Mouse (Mus musculus) layer of hippocampus, postnatal 14 days (tissue): ENCODE results near the gene Zfp988. TPM values are rescaled to one million over a fixed set of nuclear protein-coding genes. Genes with fewer than 3 reads are reported as not detected.
"Not testable (repeated sequence)": the region's sequence is repeated elsewhere in the genome, so short reads cannot be mapped to it uniquely, and the experiment has no call there.

Experiments used
- DNase-seq, 2 experiments: peaks; one replicate each; pipeline ENCODE4 v3.0.0; 2021 to 2022; ENCODE audit warnings: low spot score in 2 of 2, mixed read lengths in 1 of 2
- long read RNA-seq, 2 experiments: library from polyadenylated mRNA; stranded (forward); transcript quantifications; one replicate each; pipeline ENCODE4 v2.0.0; 2021
- total RNA-seq, 2 experiments: library from RNA; stranded (reverse); gene quantifications; 2 replicates each; pipeline ENCODE4 v1.2.3; 2021

The Zfp988 gene
- under 1 TPM in 1 of 2 experiments, not detected in 1; 0.31 TPM for total RNA-seq
- long read RNA-seq, experiment 1: 0 reads
- long read RNA-seq, experiment 2: 0 reads

DNA sequence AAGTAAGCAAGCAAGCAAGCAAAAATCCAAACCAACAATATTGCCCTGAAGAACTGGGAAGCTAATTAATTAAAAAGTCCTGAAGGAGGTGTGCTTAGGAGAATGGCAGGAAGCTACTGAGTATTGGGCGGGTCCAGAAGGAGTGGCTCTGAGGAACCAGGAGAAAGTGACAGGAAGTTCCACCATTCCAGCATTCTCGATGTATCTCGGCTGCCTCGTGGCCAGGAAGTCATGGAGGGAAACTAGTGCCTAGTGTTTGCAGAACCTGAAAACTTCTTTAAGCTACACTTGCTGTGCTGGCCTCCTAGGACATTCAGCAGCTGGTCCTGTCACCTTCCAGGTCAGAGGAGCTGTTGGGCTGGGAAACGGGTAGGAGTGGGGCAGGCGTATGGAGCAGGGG lies at the start of gene Zfp988:
Zfp988 (plus strand) TSS at position 239 of the 400 bp plus-strand sequence.
- DNase-seq: not testable (repeated sequence)

DNA sequence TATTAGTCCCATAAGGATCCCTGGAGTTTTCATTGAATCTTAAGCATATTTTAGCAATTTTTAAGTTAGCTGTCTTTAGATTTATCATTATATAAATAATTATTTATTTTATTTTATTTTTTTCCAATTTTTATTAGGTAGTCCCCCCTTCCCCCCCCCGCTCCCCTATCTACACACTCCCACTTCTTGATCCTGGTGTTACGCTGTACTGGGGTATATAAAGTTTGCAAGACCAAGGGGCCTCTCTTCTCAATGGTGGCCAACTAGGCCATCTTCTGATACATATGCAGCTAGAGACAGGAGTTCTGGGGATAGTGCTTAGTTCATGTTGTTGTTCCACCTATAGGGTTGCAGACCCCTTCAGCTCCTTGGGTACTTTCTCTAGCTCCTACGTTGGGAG lies 42.8 kb upstream of the Zfp988 start:
- DNase-seq: not testable (repeated sequence)

DNA sequence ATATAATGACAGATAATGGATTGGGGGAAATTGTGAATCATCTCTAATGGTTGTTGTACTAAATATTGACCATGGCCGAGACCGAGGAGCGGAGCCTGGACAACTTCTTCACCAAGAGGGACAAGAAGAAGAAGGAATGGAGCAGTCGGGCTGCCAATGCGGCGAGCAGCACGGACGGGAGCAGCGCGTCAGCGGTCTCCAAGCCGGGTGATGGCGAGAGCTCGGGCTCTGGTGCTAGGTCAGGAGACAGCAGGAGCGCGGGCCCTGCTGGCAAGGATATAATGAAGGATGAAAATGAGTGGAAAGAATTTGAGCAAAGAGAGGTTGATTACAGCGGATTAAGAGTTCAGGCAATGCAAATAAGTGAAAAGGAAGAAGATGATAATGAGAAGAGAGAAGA lies 38.2 kb upstream of the Zfp988 start:
- DNase-seq: not testable (repeated sequence)

DNA sequence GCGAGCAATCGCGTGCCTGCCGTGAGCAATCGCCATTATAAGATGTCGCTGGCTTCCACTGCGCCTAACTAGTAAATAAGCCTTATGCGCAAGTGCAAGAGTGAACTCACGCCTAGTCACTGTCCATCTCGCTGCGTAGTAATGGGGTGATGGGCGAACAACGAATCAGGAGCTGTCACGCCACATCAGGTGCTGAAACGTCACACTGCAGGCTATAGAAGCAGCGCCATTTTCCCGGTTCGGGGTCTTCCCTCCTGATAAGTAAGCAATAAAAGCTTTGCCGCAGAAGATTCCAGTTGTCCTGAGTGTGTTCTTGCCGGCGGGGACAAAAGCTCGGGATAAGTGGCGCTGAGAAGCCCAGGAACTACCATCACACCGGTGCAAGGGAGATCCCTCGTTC lies 36.7 kb upstream of the Zfp988 start:
- not testable (repeated sequence) for DNase-seq

DNA sequence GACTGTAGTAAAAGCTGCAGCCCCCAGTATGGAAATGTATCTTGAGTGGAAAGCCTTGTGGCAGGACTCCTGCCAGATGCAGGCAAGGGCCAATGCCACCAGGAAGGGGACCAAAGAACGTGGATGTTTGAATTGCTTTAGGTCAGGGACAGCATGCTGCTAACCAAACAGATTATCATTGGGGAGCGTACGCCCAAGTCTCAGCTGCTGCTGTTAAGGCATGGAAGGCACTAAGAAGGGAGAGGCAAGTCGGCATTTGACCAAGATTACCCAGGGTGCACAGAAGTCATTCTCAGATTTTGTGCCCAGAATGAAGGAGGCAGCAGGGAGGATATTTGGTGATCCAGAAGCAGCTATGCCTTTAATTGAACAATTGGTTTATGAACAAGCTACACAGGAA lies 35.4 kb upstream of the Zfp988 start:
- DNase-seq: not testable (repeated sequence)

DNA sequence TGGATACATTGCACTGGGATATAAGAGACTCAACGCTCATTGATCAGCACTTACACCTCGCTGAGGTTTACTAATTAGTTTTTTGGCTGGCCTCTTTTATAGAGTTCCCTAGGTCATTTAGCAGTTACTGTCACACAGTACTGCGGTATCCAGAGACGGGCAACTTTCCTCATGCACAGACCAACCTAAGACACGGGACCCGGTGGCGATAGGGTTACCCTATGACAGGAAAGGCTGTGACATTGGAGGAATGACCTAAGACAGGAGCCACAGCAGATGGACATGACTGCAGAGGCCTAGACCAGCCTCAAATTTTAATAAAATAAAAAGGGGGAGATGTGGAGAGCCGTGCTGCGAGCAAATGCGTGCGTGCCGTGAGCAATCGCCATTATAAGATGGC lies 33.9 kb upstream of the Zfp988 start:
- not testable (repeated sequence) for DNase-seq

DNA sequence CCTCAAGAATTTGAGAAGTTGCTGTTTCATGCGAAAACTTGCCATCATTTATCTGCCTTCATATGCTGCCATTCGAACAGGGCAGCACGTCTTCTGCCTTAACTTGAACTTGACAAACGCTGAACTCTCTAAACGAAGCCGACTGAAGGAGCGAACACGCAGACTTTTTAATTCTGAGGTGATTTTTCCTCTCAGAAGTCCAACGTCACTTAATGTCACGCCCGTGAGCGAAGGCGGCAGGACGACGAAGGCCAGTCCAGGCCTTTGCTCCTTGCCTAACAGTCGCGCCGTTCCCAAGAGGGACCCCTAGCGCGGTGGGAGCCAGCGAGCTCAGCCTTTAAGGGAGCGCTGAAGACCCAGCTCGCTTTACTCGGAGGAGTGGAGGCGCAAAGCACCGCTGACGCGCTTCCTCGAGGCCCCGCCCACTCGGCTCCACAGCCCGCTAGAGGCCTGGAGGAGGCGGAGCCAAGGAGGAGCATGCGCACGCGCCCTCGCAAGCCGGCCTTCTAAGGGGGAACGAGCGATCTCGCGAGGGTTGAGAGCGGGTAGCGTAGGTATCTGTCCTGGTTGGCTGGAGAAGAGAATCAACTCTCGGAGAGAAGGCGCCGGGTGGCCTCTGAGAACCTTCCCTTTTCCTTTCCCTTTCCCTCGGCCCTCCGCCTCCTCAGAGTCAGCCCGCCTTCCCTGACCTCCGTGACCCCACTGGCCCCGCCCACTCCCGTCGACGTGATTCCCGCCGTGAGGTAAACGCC lies 30.3 kb upstream of the Zfp988 start:
- DNase-seq: not testable (repeated sequence)

DNA sequence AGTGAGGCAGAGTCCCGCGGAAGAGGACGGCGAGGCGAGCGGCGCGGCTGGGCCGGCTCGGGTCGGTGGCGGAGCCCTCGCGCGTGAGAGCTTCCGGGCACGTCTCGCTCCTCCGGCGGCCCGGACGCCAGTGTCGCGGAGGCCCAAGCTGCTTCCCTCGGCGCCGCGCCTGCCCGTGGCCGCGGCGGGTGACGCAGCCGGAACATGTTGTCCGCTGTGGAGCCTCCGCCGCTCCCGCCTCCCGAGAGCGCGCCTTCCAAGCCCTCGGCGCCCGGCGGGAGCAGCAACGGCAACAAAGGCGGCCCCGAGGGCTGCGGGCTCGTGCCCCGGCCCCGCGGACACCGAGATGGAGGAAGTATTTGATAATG lies 29.7 kb upstream of the Zfp988 start:
- not testable (repeated sequence) for DNase-seq

DNA sequence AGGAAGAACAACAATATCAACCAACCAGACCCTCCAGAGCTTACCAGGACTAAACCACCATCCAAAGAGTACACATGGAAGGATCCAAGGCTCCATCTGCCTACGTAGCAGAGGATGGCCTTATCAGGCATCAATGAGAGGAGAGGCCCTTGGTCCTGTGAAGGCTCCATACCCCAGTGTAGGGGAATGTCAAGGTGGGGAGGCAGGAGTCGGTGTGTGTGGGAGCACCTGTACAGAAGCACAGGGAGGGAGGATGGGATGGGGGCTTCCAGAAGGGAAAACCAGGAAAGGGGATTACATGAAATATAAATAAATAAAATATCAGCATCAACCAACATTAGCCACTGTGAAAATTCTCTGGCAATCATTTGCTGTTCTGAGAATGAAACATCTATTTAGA lies 25.1 kb upstream of the Zfp988 start:
- DNase-seq: not testable (repeated sequence)

DNA sequence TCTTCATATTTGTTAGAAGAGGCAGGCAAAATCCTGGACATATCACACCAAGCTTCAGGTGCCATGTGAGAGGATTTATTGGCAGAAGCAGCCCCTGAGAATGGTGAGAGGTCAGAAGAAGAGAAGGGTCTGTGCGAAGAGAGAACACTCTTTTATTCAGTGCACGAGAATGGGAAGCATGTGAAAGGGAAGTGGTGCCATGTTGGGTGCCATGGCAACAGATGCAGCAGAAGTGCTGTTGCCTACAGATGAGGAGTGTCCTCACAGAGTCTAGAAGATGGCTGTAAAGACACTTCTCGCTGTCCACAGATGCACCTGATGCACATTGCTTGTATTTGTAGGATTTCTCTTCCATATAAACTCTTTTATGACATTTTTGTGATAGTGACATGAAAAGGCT lies 6.9 kb upstream of the Zfp988 start:
- not testable (repeated sequence) for DNase-seq

DNA sequence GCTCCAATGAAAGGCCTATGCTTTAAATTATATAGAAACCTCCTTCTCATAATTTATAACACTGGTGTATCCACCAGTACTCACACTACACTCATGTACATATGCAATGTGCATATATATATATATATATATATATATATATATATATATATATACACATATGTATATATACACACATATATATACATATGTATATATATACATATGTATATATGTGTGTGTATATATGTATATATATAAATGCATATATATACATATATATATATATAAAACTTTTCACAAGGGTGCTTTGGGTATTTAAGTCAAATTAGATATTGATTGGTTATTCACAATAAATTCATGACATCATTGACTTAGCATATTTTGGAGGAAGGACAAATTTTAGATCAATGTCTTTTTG lies 3.1 kb upstream of the Zfp988 start:
- DNase-seq: not testable (repeated sequence)

DNA sequence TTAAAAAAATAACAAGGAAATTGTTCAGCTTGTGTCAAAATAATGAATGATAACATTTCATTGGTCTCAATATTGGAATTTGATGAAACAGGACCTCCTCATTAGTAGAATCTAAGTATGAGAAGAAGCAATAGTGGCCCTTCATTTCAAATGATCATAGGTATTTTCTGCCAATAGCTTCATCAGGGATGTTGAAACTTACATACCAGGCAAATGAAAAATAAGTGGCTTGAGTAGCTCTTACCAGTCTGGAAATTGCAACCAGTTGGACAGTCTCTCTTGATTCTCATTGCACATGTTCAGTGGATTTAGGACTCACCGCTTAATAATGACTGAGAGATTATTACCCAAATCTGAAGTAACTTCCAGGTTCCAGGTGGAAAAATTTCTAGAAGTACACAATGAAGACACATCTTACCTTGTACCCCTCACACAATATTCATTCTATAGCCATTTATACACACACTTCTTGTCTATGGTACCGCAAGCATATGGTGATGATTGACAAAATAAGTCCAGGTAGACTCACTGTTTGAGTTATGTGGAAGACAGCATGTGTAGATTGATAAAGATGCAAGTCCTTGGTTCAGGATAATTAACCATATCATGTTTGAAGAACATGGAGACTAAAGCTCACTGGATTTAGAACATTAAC lies 29.7 kb downstream of the Zfp988 start:
- DNase-seq: not testable (repeated sequence)

DNA sequence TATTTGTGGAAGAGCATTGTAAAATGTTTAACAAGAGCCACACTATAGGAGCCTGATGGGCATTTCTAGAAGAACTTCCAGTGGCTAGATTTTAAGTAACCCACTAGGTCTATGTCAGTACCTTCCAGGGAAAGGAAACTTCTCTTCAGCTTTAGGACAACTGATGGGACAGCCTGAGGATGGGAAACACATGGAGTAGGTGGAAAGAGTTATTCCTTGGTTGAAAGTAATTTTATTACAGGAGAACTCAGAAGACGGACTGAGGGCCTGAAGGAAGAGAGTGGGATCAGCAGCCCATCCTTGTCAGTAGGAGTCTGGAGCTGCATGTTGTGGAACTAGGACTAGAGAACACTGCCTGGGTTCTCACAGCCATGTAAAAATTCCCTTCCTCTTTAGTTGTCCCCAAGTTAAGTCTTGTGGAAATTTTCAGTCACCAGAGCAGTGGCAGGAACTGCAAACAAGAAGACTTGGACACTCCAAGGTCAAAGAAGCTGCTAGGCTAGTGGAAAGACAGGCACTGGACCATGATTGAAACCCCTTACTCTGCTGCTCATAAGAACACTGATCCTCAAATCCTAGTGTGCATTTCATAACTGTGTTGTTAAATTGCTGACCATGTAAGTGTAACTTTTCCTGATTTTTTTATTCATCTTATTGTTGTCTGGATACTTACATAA lies 30.4 kb downstream of the Zfp988 start:
- not testable (repeated sequence) for DNase-seq

DNA sequence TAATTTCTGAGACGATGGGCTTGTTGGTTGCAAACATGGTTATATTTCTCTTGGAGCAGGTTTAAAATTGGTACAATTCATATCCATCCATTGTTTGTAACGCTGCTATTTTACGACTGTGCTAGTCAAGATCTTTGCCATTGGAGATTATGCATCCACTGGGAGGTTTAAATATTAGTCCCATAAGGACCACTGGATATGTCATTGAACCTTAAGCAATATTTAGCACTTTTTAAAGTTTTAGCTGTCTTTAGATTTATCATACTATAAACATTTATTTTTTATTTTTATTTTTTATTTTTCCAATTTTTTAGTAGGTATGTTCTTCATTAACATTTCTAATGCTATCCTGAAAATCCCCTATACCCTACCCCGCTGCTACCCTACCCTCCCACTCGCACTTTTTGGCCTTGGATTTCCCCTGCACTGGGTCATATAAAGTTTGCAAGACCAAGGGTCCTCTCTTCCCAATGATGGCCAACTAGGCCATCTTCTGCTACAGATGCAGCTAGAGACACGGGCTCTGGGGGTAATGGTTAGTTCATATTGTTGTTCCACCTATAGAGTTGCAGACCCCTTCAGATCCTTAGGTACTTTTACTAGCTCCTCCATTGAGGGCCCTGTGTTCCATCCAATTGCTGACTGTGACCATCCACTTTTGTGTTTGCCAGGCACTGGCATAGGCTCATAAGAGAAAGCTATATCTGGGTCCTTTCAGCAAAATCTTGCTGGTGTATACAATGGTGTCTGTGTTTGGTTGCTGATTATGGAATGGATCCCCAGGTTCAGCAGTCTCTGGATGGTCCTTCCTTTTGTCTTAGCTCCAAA lies 31.1 kb downstream of the Zfp988 start:
- not testable (repeated sequence) for DNase-seq

DNA sequence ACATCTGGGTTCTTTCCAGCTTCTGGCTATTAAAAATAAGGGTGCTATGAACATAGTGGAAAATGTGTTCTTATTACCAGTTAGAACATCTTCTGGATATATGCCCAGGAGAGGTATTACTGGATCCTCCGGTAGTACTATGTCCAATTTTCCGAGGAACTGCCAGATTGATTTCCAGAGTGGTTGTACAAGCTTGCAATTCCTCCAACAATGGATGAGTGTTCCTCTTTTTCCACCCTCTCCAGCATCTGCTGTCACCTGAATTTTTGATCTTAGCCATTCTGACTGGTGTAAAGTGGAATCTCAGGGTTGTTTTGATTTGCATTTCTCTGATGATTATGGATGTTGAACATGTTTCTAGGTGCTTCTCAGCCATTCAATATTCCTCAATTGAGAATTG lies 32.0 kb downstream of the Zfp988 start:
- not testable (repeated sequence) for DNase-seq

DNA sequence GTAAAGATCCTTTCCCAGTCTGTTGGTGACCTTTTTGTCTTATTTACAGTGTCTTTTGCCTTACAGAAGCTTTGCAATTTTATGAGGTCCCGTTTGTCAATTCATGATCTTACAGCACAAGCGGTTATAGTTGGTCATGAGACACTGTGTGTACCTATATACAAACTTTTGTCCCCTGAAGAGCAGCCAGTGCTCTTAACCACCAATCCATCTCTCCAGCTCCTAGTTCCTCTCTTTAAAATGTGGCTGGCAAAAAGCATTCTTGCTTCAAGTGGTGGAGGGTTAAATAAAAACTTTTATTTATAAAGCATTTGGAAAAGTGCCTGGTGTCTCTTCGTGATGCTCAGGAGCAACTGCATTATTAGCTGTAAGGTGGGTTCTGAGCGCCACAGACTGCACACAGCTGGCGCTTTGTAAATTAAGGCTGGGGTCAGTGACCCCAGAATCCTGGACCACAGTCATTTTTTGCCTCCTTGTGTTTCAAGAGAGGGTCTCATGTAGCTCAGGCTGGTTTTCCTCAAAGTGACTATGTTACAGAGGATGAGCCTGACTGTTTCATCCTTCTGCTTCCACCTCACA lies 32.6 kb downstream of the Zfp988 start:
- DNase-seq: no peak

DNA sequence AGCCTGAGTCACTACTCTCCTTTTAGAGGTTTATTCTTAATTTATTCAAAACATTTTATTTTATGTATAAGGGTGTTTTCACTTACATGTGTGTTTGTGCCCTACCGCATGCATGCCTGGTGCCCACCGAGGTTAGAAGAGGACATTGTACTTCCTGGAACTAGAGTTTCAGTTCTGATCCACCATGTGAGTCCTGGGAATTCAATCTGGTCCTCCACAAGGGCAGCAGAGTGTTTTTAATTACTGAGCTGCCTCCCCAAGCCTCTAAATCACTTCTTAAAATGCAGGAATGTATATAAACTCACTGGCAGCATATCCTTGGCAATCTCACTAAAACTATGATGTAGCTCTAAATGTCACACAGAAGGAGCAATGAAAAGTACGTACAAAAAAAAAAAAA lies 33.2 kb downstream of the Zfp988 start:
- not testable (repeated sequence) for DNase-seq

DNA sequence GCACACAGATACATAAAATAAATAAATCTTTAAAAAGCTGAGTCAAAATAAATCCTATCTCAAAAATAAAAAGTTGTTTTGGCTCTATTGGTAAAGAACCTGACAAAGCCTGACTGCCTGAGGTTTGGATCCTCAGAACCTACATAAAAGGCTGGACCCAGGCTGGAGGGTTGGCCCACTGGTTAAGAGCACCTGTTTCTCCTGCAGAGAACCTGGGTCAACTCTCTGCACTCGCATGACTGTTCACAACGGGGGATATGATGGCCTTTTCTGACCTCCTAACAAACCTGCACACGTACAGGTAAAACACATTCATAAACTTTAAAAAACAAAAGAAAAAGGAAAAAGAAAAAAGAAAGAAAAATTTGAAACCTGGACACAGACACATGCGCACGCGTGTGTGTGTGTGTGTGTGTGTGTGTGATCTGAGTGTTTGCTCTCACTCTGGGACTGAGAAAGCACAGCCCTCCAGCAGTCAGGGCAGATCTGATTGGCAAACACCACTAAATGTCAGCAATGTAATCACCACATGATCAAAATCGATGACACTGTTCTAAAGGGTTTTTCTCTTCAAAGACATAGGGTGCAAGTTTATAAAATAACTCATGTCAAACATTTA lies 34.2 kb downstream of the Zfp988 start:
- not testable (repeated sequence) for DNase-seq

DNA sequence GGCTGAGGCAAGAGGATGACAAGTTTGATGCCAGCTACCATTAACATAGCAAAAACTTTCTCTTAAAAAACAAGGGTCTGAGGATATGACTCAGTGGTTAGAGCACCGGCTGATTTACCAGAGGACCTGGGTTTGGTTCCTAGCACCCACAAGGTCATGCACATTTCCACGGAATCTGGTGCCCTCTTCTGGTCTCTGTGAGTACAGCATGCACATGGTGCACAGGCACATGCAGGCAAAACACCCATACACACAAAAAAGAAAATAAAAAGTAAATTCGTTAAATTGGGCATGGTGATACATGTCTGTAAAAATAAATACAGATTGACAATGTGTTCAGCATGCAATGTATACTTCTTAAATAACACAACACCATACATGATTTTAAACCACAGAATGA lies 34.8 kb downstream of the Zfp988 start:
- not testable (repeated sequence) for DNase-seq

DNA sequence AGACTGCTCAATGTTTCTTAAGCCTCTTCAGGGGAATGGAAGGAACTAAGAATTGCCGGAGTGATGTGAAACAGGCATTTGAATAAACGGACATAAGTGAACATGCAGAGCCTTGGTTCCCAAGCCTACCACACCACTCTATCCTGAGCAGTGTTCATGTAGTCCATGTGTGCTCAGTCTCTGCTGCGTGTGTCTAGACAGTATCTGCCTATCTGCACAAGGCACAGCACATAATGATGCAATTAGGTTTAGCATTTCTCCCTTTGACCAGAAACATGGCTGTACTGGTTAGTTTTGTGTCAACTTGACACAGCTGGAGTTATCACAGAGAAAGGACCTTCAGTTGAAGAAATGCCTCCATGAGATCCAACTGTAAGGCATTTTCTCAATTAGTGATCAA lies 35.4 kb downstream of the Zfp988 start:
- not testable (repeated sequence) for DNase-seq
